Mouse (Mus musculus) embryonic facial prominence, embryonic 14.5 days (tissue): ENCODE measurements around the gene Cypt2. TPM values are rescaled to one million over a fixed set of nuclear protein-coding genes. Genes with fewer than 3 reads are reported as not detected.
"Not testable (repeated sequence)": the region's sequence is repeated elsewhere in the genome, so short reads cannot be mapped to it uniquely, and the experiment has no call there.

Experiments
- ATAC-seq: fragments of 200-750 bp; cut with Nextera tagmentation; 2 replicates; pipeline ENCODE4 v1.8.0; 2017; ENCODE audit warnings: low read depth, moderate number of reproducible peaks, moderate TSS enrichment
- DNase-seq: peaks from one replicate; pipeline ENCODE4 v3.0.0-alpha.2; 2015; ENCODE audit warnings: low spot score
- H3K27ac ChIP-seq: fragments of 300-500 bp; sonication (generic); replicated peaks from 2 replicates; pipeline ENCODE4 v1.5.1; 2014; ENCODE audit warnings: low read depth, mild to moderate bottlenecking, low read length, moderate library complexity
- H3K27me3 ChIP-seq: fragments of 300-500 bp; sonication (generic); replicated peaks from 2 replicates; pipeline ENCODE4 v1.6.1; 2014; ENCODE audit warnings: low read length; ENCODE audit not compliant: control insufficient read depth, insufficient read depth
- H3K36me3 ChIP-seq: fragments of 300-500 bp; sonication (generic); 2 replicates; pipeline ENCODE4 v1.6.1; 2014; ENCODE audit warnings: low read length, mixed read lengths; ENCODE audit not compliant: control insufficient read depth, insufficient read depth
- H3K4me1 ChIP-seq: fragments of 300-500 bp; sonication (generic); 2 replicates; pipeline ENCODE4 v1.6.1; 2014; ENCODE audit warnings: antibody characterized with exemption, low read length; ENCODE audit not compliant: control insufficient read depth, insufficient read depth
- H3K4me2 ChIP-seq: fragments of 300-500 bp; sonication (generic); 2 replicates; pipeline ENCODE4 v1.6.1; 2014; ENCODE audit warnings: low read depth, mild to moderate bottlenecking, low read length, moderate library complexity, mixed read lengths
- H3K4me3 ChIP-seq: fragments of 300-500 bp; sonication (generic); 2 replicates; pipeline ENCODE4 v1.5.1; 2014; ENCODE audit warnings: low read depth, mild to moderate bottlenecking, low read length
- H3K9ac ChIP-seq: fragments of 300-500 bp; sonication (generic); 2 replicates; pipeline ENCODE4 v1.6.1; 2014; ENCODE audit warnings: low read depth, mild to moderate bottlenecking, low read length, moderate library complexity, mixed read lengths
- H3K9me3 ChIP-seq: fragments of 300-500 bp; sonication (generic); 2 replicates; pipeline ENCODE4 v1.6.1; 2016; ENCODE audit warnings: low read length; ENCODE audit not compliant: control insufficient read depth
- WGBS: fragments of 180-500 bp; shearing (Covaris S2); extraction: QIAGEN DNeasy Blood & Tissue Kit; methylation state at CpG from one replicate; pipeline ENCODE4 v1.1.7; 2014; 5-methylcytosine and 5-hydroxymethylcytosine counted together
- polyA plus RNA-seq: library from polyadenylated mRNA; unstranded; fragments of >200 nt; fragmentation: Nextera tagmentation; extraction: Ambion mirVana; gene quantifications from 2 replicates; pipeline ENCODE4 v1.2.1, GENCODE M21; 2014

Cypt2 gene
- not detected in 2 replicates for polyA plus RNA-seq

DNA sequence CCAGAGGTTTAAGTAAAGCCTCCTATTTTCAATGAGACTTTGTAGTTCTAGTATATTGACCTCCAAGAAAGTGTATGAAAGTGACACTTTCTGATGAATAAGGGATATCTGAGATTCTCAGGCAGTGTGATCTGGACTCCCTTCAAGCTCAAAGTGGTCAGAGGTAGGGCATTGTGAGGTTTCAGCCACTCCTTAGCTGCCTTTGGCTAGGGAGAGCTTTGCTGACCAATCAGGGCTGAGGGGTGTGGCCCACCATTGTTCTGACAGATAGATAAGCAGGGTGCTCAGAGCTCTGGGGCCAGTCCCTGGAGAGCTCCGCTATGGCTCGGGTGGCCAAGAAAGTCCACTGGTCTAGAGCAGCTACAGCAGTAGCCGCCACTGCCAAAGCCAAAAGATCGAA is at the start of gene Cypt2:
TSS of gene Cypt2 (plus strand) at position 301 of the 400 bp plus-strand sequence.
- not testable (repeated sequence) for H3K27ac ChIP-seq, H3K4me2 ChIP-seq, DNase-seq, ATAC-seq, H3K9ac ChIP-seq, H3K27me3 ChIP-seq, H3K4me3 ChIP-seq, H3K36me3 ChIP-seq, H3K4me1 ChIP-seq, H3K9me3 ChIP-seq
- 89% methylated on average over 4 of the region's 4 CpGs for WGBS

DNA sequence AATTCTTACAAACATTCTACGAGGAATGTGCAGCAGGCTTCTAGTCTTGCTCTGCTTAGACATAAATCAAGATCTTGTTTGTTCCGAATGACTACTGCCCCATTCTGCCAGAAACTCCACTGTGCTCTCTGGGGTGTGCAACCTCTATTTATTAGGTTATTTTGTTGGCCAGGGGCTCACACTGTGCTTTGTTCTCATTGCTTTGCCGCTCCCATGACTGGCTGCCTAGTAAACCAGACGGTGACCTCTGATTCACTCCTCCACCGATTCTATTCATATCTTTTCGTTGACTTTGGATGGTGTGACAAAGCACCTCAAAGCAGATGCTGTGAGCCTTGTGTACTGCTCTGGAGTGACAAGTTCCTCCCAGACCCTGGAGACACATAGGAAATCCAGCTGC is 46.7 kb downstream of the Cypt2 start:
- no peaks in the 10 kb centered on the region for H3K9me3 ChIP-seq
- no peaks in the 10 kb centered on the region for H3K36me3 ChIP-seq
- H3K4me1 ChIP-seq: no peaks in the 10 kb centered on the region
- no peak overlapping the region for H3K4me2 ChIP-seq
- ATAC-seq (no peak), DNase-seq (no peak)
- H3K9ac ChIP-seq: no peak overlapping the region
- H3K27me3 ChIP-seq: no peaks in the 10 kb centered on the region
- no peak overlapping the region for H3K4me3 ChIP-seq
- WGBS: 74% methylated on average over 6 of the region's 6 CpGs
- no peak overlapping the region for H3K27ac ChIP-seq
